Mouse (Mus musculus): ENCODE results near the gene Neurl1b. TPM values are rescaled to one million over a fixed set of nuclear protein-coding genes. Genes with fewer than 3 reads are reported as not detected.

Gene Neurl1b
- polyA plus RNA-seq, 2 experiments, result 0.85 to 4.1 TPM

GRCm38 (mm10) chr17:26373211-26373610 lies 41.4 kb upstream of the Neurl1b start:
- WGBS, result 67% methylated on average over 5 of the region's 5 CpGs
- H3K9me3 ChIP-seq (ENCODE audit: control insufficient read depth, low read length), result no peaks in the 10 kb centered on the region
- ATAC-seq (ENCODE audit: low FRiP score, low read depth), result no peak

GRCm38 (mm10) chr17:26376416-26376815 lies 38.2 kb upstream of the Neurl1b start:
- H3K4me2 ChIP-seq (replicated peaks; ENCODE audit: low read depth, low read length, severe bottlenecking), result no peak overlapping the region
- no peaks in the 10 kb centered on the region for H3K9me3 ChIP-seq (ENCODE audit: control insufficient read depth, low read length)
- H3K36me3 ChIP-seq (ENCODE audit: control insufficient read depth, insufficient read depth, low read length), result no peaks in the 10 kb centered on the region
- WGBS, result 39% methylated on average over 1 of the region's 1 CpGs
- H3K4me3 ChIP-seq (replicated peaks; ENCODE audit: low read length), result no peak overlapping the region
- H3K4me1 ChIP-seq (ENCODE audit: control insufficient read depth, insufficient read depth, low read length), result peaks cover 9% of the 10 kb centered on the region; the same call in 1 of the 2 replicates
- ATAC-seq (ENCODE audit: low FRiP score, low read depth), result no peak
- no peak for DNase-seq (ENCODE audit: low spot score)
- TF ChIP-seq POLR2A (IDR thresholded peaks at IDR 0.05; ENCODE audit: borderline replicate concordance, extremely low read depth, insufficient read depth, insufficient read length), result no peak
- H3K9ac ChIP-seq (ENCODE audit: low read depth, low read length, severe bottlenecking), result no peak overlapping the region
- no peaks in the 10 kb centered on the region for H3K27me3 ChIP-seq (ENCODE audit: control insufficient read depth, insufficient read depth, low read length)
- H3K27ac ChIP-seq (replicated peaks; ENCODE audit: low read depth, low read length), result no peak overlapping the region

More at GRCm38 (mm10) chr17:26373211-26373610, 41.4 kb upstream of the Neurl1b start:
- 0 out of 2 replicates have a peak, but pooled peaks cover 5% of the 10 kb centered on the region for H3K4me1 ChIP-seq (ENCODE audit: control insufficient read depth, insufficient read depth, low read length)
- no peak overlapping the region for H3K27ac ChIP-seq (replicated peaks; ENCODE audit: low read depth, low read length)
- no peak overlapping the region for H3K4me3 ChIP-seq (replicated peaks; ENCODE audit: low read length)
- TF ChIP-seq POLR2A (IDR thresholded peaks at IDR 0.05; ENCODE audit: borderline replicate concordance, extremely low read depth, insufficient read depth, insufficient read length), result no peak
- H3K36me3 ChIP-seq (ENCODE audit: control insufficient read depth, insufficient read depth, low read length), result no peaks in the 10 kb centered on the region
- no peak overlapping the region for H3K9ac ChIP-seq (ENCODE audit: low read depth, low read length, severe bottlenecking)
- H3K27me3 ChIP-seq (ENCODE audit: control insufficient read depth, insufficient read depth, low read length), result no peaks in the 10 kb centered on the region
- DNase-seq (ENCODE audit: low spot score), result no peak
- no peak overlapping the region for H3K4me2 ChIP-seq (replicated peaks; ENCODE audit: low read depth, low read length, severe bottlenecking)

GRCm38 (mm10) chr17:26376994-26377744 lies 37.5 kb upstream of the Neurl1b start:
- no peak for TF ChIP-seq POLR2A (IDR thresholded peaks at IDR 0.05; ENCODE audit: borderline replicate concordance, extremely low read depth, insufficient read depth, insufficient read length)
- 88% methylated on average over 4 of the region's 4 CpGs for WGBS
- no peak overlapping the region for H3K9ac ChIP-seq (ENCODE audit: low read depth, low read length, severe bottlenecking)

GRCm38 (mm10) chr17:26380280-26380985 lies 34.2 kb upstream of the Neurl1b start:
- Histone ChIP-seq H3K27me3 (ENCODE audit: control insufficient read depth, insufficient read depth, low read length) (no peaks in the 10 kb centered on the region), H3K4me2 (replicated peaks; ENCODE audit: low read depth, low read length, severe bottlenecking) (no peak overlapping the region), H3K9me3 (ENCODE audit: control insufficient read depth, low read length) (no peaks in the 10 kb centered on the region), H3K9ac (ENCODE audit: low read depth, low read length, severe bottlenecking) (no peak overlapping the region), H3K4me3 (replicated peaks; ENCODE audit: low read length) (no peak overlapping the region), H3K27ac (replicated peaks; ENCODE audit: low read depth, low read length) (no peak overlapping the region), H3K36me3 (ENCODE audit: control insufficient read depth, insufficient read depth, low read length) (no peaks in the 10 kb centered on the region), H3K4me1 (ENCODE audit: control insufficient read depth, insufficient read depth, low read length) (peaks cover 13% of the 10 kb centered on the region)
- no peak for TF ChIP-seq POLR2A (IDR thresholded peaks at IDR 0.05; ENCODE audit: borderline replicate concordance, extremely low read depth, insufficient read depth, insufficient read length)
- DNase-seq (ENCODE audit: low spot score), result no peak
- ATAC-seq (ENCODE audit: low FRiP score, low read depth), result no peak
- 41% methylated on average over 8 of the region's 8 CpGs for WGBS

More at GRCm38 (mm10) chr17:26376994-26377744, 37.5 kb upstream of the Neurl1b start:
- no peak overlapping the region for H3K4me3 ChIP-seq (replicated peaks; ENCODE audit: low read length)
- no peak overlapping the region for H3K27ac ChIP-seq (replicated peaks; ENCODE audit: low read depth, low read length)
- no peaks in the 10 kb centered on the region for H3K36me3 ChIP-seq (ENCODE audit: control insufficient read depth, insufficient read depth, low read length)
- H3K9me3 ChIP-seq (ENCODE audit: control insufficient read depth, low read length), result no peaks in the 10 kb centered on the region
- no peak for ATAC-seq (ENCODE audit: low FRiP score, low read depth)
- H3K4me2 ChIP-seq (replicated peaks; ENCODE audit: low read depth, low read length, severe bottlenecking), result no peak overlapping the region
- H3K4me1 ChIP-seq (ENCODE audit: control insufficient read depth, insufficient read depth, low read length), result peaks cover 13% of the 10 kb centered on the region
- no peaks in the 10 kb centered on the region for H3K27me3 ChIP-seq (ENCODE audit: control insufficient read depth, insufficient read depth, low read length)
- no peak for DNase-seq (ENCODE audit: low spot score)

- DNase-seq (ENCODE audit: low spot score) (peak; percentile 52), ATAC-seq (ENCODE audit: low FRiP score, low read depth) (no peak; the same call in 1 of the 2 replicates)
- Histone ChIP-seq H3K36me3 (ENCODE audit: control insufficient read depth, insufficient read depth, low read length) (no peaks in the 10 kb centered on the region), H3K4me2 (replicated peaks; ENCODE audit: low read depth, low read length, severe bottlenecking) (no peak overlapping the region), H3K27ac (replicated peaks; ENCODE audit: low read depth, low read length) (no peak overlapping the region), H3K9ac (ENCODE audit: low read depth, low read length, severe bottlenecking) (no peak overlapping the region), H3K27me3 (ENCODE audit: control insufficient read depth, insufficient read depth, low read length) (no peaks in the 10 kb centered on the region), H3K4me3 (replicated peaks; ENCODE audit: low read length) (no peak overlapping the region), H3K4me1 (ENCODE audit: control insufficient read depth, insufficient read depth, low read length) (peaks cover 13% of the 10 kb centered on the region), H3K9me3 (ENCODE audit: control insufficient read depth, low read length) (no peaks in the 10 kb centered on the region)
- no peak for TF ChIP-seq POLR2A (IDR thresholded peaks at IDR 0.05; ENCODE audit: borderline replicate concordance, extremely low read depth, insufficient read depth, insufficient read length)
- 27% methylated on average over 4 of the region's 4 CpGs for WGBS
Observed at GRCm38 (mm10) chr17:26380986-26381446, 33.6 kb upstream of the Neurl1b start.

All from limb, embryonic 14.5 days (tissue).